Comparison of ENCODE assay signal across 29 mouse cellular contexts in the genomic region with DNA sequence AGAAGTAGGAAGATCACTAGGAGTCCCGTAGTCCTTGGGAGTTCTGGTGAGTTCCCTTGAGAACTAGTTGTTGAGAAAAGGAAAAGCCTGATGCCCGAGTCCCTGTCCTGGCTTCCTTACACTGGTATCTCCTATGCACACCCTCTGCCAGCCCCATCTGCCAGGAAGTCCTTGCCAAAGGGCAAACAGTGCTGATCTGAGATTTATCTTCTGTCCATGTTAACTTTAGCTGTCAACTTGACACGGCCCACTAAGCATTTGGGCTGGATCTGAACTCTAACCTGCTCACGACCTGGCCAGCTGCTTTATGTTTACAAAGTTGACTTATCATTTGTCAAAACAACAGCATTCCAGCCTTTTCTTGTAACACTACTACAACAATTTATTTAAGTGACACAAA. TPM values are rescaled to one million over a fixed set of nuclear protein-coding genes. Genes with fewer than 3 reads are reported as not detected.
DNase-seq lines count a peak whose midpoint lies in the region; ATAC-seq lines count a peak whose summit lies in the region.
"Had no signal": no experiment of that assay in that cellular context is flagged by ENCODE, and none has a peak within 500 bp of the region (broad histone marks: within the 10 kb centered on the region; RNA-seq: fewer than 3 reads in every experiment).

No protein-coding gene starts in this region.

- WGBS in kidney, embryonic 14.5 days, result 23% methylated on average over 4 of the region's 4 CpGs

- H3K4me2 ChIP-seq in kidney, embryonic 14.5 days (replicated peaks; ENCODE audit: low read depth, low read length), result no peak overlapping the region
- H3K4me2 ChIP-seq: embryonic facial prominence, embryonic 13.5 days; forebrain, embryonic 12.5 days; forebrain, embryonic 15.5 days; heart, embryonic 12.5 days; heart, embryonic 15.5 days; hindbrain, embryonic 14.5 days had no signal

- peak; percentile 39; the same call in 1 of the 2 replicates for ATAC-seq in kidney, embryonic 14.5 days (ENCODE audit: low FRiP score, low TSS enrichment)
- ATAC-seq: CD4-positive, CD25-positive, alpha-beta regulatory T cell, adult 4 months; forebrain, embryonic 15.5 days; hindbrain, postnatal 0 days; inflammation-experienced regulatory T-cells, adult 6 months had no signal

- no peaks in the 10 kb centered on the region for H3K9me3 ChIP-seq in kidney, embryonic 14.5 days (ENCODE audit: control insufficient read depth, low read length)
- H3K9me3 ChIP-seq: embryonic facial prominence, embryonic 10.5 days; embryonic facial prominence, embryonic 13.5 days; forebrain, embryonic 12.5 days; forebrain, embryonic 15.5 days; heart, embryonic 12.5 days; heart, embryonic 15.5 days had no signal

- peak; percentile 3 to 21 for DNase-seq in cerebellum, postnatal 14 days
- DNase-seq in cerebellum, postnatal 25 days, result no peak
- DNase-seq in kidney, adult 11 months, result peak; percentile 9
- no peak for DNase-seq in kidney, postnatal 25 days
- DNase-seq in kidney, postnatal 10 days, result no peak
- peak; percentile 5 for DNase-seq in adipocyte (ENCODE audit: low spot score)
- no peak for DNase-seq in ovary, postnatal 14 days (ENCODE audit: low spot score)
- DNase-seq: adrenal gland, adult 8-10 months; adrenal gland, postnatal 25 days; cerebellum, adult 18-20 months; cerebellum, postnatal 36 days; embryo, embryonic 11 days; gastrocnemius, postnatal 10 days; heart, adult 18-20 months; heart, postnatal 10 days; heart, postnatal 4 days had no signal

- H3K27ac ChIP-seq in kidney, embryonic 14.5 days (ENCODE audit: low read depth, low read length), result no peak overlapping the region
- H3K27ac ChIP-seq: embryonic facial prominence, embryonic 10.5 days; embryonic facial prominence, embryonic 13.5 days; forebrain, embryonic 12.5 days; forebrain, embryonic 15.5 days; heart, embryonic 15.5 days; hindbrain, embryonic 14.5 days; hindbrain, postnatal 0 days had no signal

- no peaks in the 10 kb centered on the region for H3K27me3 ChIP-seq in kidney, embryonic 14.5 days (ENCODE audit: control insufficient read depth, insufficient read depth, low read length)
- H3K27me3 ChIP-seq: embryonic facial prominence, embryonic 13.5 days; forebrain, embryonic 12.5 days; forebrain, embryonic 15.5 days; heart, embryonic 12.5 days; heart, embryonic 15.5 days had no signal

- no peak overlapping the region for H3K4me3 ChIP-seq in kidney, embryonic 14.5 days (ENCODE audit: low read length)
- H3K4me3 ChIP-seq: embryonic facial prominence, embryonic 10.5 days; embryonic facial prominence, embryonic 13.5 days; erythroblast, embryonic 14.5 days; forebrain, embryonic 12.5 days; forebrain, embryonic 15.5 days; heart, embryonic 12.5 days; heart, embryonic 15.5 days had no signal

- H3K36me3 ChIP-seq in kidney, embryonic 14.5 days (ENCODE audit: control insufficient read depth, insufficient read depth, low read length), result no peaks in the 10 kb centered on the region
- H3K36me3 ChIP-seq: embryonic facial prominence, embryonic 10.5 days; embryonic facial prominence, embryonic 13.5 days; forebrain, embryonic 12.5 days; forebrain, embryonic 15.5 days; heart, embryonic 12.5 days; heart, embryonic 15.5 days had no signal

- H3K9ac ChIP-seq in kidney, embryonic 14.5 days (ENCODE audit: low read depth, low read length), result no peak overlapping the region
- H3K9ac ChIP-seq: embryonic facial prominence, embryonic 13.5 days; forebrain, embryonic 12.5 days; forebrain, embryonic 15.5 days; heart, embryonic 12.5 days; heart, embryonic 15.5 days; hindbrain, embryonic 14.5 days had no signal

- 0 out of 2 replicates have a peak, but pooled peaks cover 5% of the 10 kb centered on the region for H3K4me1 ChIP-seq in kidney, embryonic 14.5 days (ENCODE audit: control insufficient read depth, insufficient read depth, low read length)
- H3K4me1 ChIP-seq: embryonic facial prominence, embryonic 10.5 days; embryonic facial prominence, embryonic 13.5 days; forebrain, embryonic 12.5 days; forebrain, embryonic 15.5 days; heart, embryonic 12.5 days; heart, embryonic 15.5 days had no signal

RNA-seq across cellular contexts. Expression of gene Il2, which starts 11.5 kb away (rescaled TPM):
- 0.27 and 0.30 TPM in 2 replicates for polyA plus RNA-seq in kidney, embryonic 14.5 days (2014; fragmentation: Nextera tagmentation; extraction: Ambion mirVana)
- polyA plus RNA-seq: C2C12; erythroblast, embryonic 14.5 days had no signal

Comparison
In these comparisons a context has a peak if more than half of its experiments do, and no peak if none do; other contexts are left out.
1. DNase-seq: peak in cerebellum, postnatal 14 days (2 of 2), kidney, adult 11 months (single experiment) and adipocyte (single experiment); none in cerebellum, postnatal 25 days (0 of 2), kidney, postnatal 25 days (0 of 2), kidney, postnatal 10 days (single experiment) and ovary, postnatal 14 days (single experiment).